Mouse (Mus musculus): ENCODE results near the gene Mthfs. TPM values are rescaled to one million over a fixed set of nuclear protein-coding genes. Genes with fewer than 3 reads are reported as not detected.
"Not testable (repeated sequence)": the region's sequence is repeated elsewhere in the genome, so short reads cannot be mapped to it uniquely, and the experiment has no call there.

The Mthfs gene
- total RNA-seq (2014; rRNA removed; ENCODE audit: low replicate concordance) (5.8 and 12.3 TPM in 2 replicates), polyA plus RNA-seq (2015; fragmentation: Nextera tagmentation; extraction: Ambion mirVana) (18.6 and 19.7 TPM in 2 replicates)

GRCm38 (mm10) chr9:89210353-89211064, at the start of gene Mthfs:
TSS of gene Mthfs (plus strand) at chr9:89210676.
- H3K9me3 ChIP-seq (replicated peaks; ENCODE audit: control insufficient read depth, low read length); H3K27me3 ChIP-seq (ENCODE audit: control insufficient read depth, insufficient read depth, low read length); H3K9ac ChIP-seq (replicated peaks; ENCODE audit: low read depth, low read length); H3K4me1 ChIP-seq (ENCODE audit: control insufficient read depth, insufficient read depth); H3K36me3 ChIP-seq (replicated peaks; ENCODE audit: control insufficient read depth, insufficient read depth, low read length): not testable (repeated sequence)
- TF ChIP-seq CTCF (IDR thresholded peaks at IDR 0.05; ENCODE audit: low read depth): peak; percentile 24; the same call in 1 of the 2 replicates
- Histone ChIP-seq H3K27ac (ENCODE audit: low read depth) (peak within 1 kb of the TSS; percentile 83), H3K4me3 (ENCODE audit: low read depth, low read length) (peak within 1 kb of the TSS; percentile 38), H3K4me2 (ENCODE audit: low read depth, low read length) (peak within 1 kb of the TSS; percentile 56)
- 22% methylated on average over 9 of the region's 12 CpGs for WGBS
- ATAC-seq (ENCODE audit: insufficient read depth, low read depth) (peak; percentile 53), DNase-seq (ENCODE audit: low spot score) (peak; percentile 6)

- not testable (repeated sequence) for H3K9me3 ChIP-seq (replicated peaks; ENCODE audit: control insufficient read depth, low read length); H3K4me2 ChIP-seq (ENCODE audit: low read depth, low read length); ATAC-seq (ENCODE audit: insufficient read depth, low read depth); H3K36me3 ChIP-seq (replicated peaks; ENCODE audit: control insufficient read depth, insufficient read depth, low read length); H3K9ac ChIP-seq (replicated peaks; ENCODE audit: low read depth, low read length); H3K4me1 ChIP-seq (ENCODE audit: control insufficient read depth, insufficient read depth); H3K27me3 ChIP-seq (ENCODE audit: control insufficient read depth, insufficient read depth, low read length); H3K27ac ChIP-seq (ENCODE audit: low read depth); DNase-seq (ENCODE audit: low spot score); H3K4me3 ChIP-seq (ENCODE audit: low read depth, low read length)
These were observed 37.9 kb upstream of the Mthfs start for GRCm38 (mm10) chr9:89172539-89172938.

GRCm38 (mm10) chr9:89178833-89179232, 31.6 kb upstream of the Mthfs start:
- not testable (repeated sequence) for H3K27me3 ChIP-seq (ENCODE audit: control insufficient read depth, insufficient read depth, low read length); H3K27ac ChIP-seq (ENCODE audit: low read depth); H3K36me3 ChIP-seq (replicated peaks; ENCODE audit: control insufficient read depth, insufficient read depth, low read length); H3K4me3 ChIP-seq (ENCODE audit: low read depth, low read length); ATAC-seq (ENCODE audit: insufficient read depth, low read depth); H3K4me1 ChIP-seq (ENCODE audit: control insufficient read depth, insufficient read depth); H3K4me2 ChIP-seq (ENCODE audit: low read depth, low read length); H3K9me3 ChIP-seq (replicated peaks; ENCODE audit: control insufficient read depth, low read length); DNase-seq (ENCODE audit: low spot score); H3K9ac ChIP-seq (replicated peaks; ENCODE audit: low read depth, low read length)
- peak; percentile 46 for TF ChIP-seq CTCF (IDR thresholded peaks at IDR 0.05; ENCODE audit: low read depth)
- WGBS: 33% methylated on average over 2 of the region's 3 CpGs

GRCm38 (mm10) chr9:89179469-89179868, 31.0 kb upstream of the Mthfs start:
- H3K27me3 ChIP-seq (ENCODE audit: control insufficient read depth, insufficient read depth, low read length); H3K4me2 ChIP-seq (ENCODE audit: low read depth, low read length); H3K4me3 ChIP-seq (ENCODE audit: low read depth, low read length); H3K9ac ChIP-seq (replicated peaks; ENCODE audit: low read depth, low read length); DNase-seq (ENCODE audit: low spot score); H3K4me1 ChIP-seq (ENCODE audit: control insufficient read depth, insufficient read depth); H3K36me3 ChIP-seq (replicated peaks; ENCODE audit: control insufficient read depth, insufficient read depth, low read length); H3K27ac ChIP-seq (ENCODE audit: low read depth); ATAC-seq (ENCODE audit: insufficient read depth, low read depth); H3K9me3 ChIP-seq (replicated peaks; ENCODE audit: control insufficient read depth, low read length): not testable (repeated sequence)
- 63% methylated on average over 2 of the region's 4 CpGs for WGBS

- not testable (repeated sequence) for H3K4me2 ChIP-seq (ENCODE audit: low read depth, low read length); ATAC-seq (ENCODE audit: insufficient read depth, low read depth)
- 67% methylated on average over 15 of the region's 15 CpGs for WGBS
These were observed 23.5 kb upstream of the Mthfs start for GRCm38 (mm10) chr9:89187006-89187405.

GRCm38 (mm10) chr9:89195483-89195882, 15.0 kb upstream of the Mthfs start:
- H3K36me3 ChIP-seq (replicated peaks; ENCODE audit: control insufficient read depth, insufficient read depth, low read length); H3K27me3 ChIP-seq (ENCODE audit: control insufficient read depth, insufficient read depth, low read length); H3K27ac ChIP-seq (ENCODE audit: low read depth); DNase-seq (ENCODE audit: low spot score); H3K9ac ChIP-seq (replicated peaks; ENCODE audit: low read depth, low read length); ATAC-seq (ENCODE audit: insufficient read depth, low read depth); H3K4me3 ChIP-seq (ENCODE audit: low read depth, low read length); H3K9me3 ChIP-seq (replicated peaks; ENCODE audit: control insufficient read depth, low read length); H3K4me2 ChIP-seq (ENCODE audit: low read depth, low read length); H3K4me1 ChIP-seq (ENCODE audit: control insufficient read depth, insufficient read depth): not testable (repeated sequence)

More at GRCm38 (mm10) chr9:89187006-89187405, 23.5 kb upstream of the Mthfs start:
- not testable (repeated sequence) for H3K27ac ChIP-seq (ENCODE audit: low read depth); H3K36me3 ChIP-seq (replicated peaks; ENCODE audit: control insufficient read depth, insufficient read depth, low read length); DNase-seq (ENCODE audit: low spot score); H3K4me3 ChIP-seq (ENCODE audit: low read depth, low read length); H3K9ac ChIP-seq (replicated peaks; ENCODE audit: low read depth, low read length); H3K4me1 ChIP-seq (ENCODE audit: control insufficient read depth, insufficient read depth); H3K27me3 ChIP-seq (ENCODE audit: control insufficient read depth, insufficient read depth, low read length); H3K9me3 ChIP-seq (replicated peaks; ENCODE audit: control insufficient read depth, low read length)

- H3K4me3 ChIP-seq (ENCODE audit: low read depth, low read length); DNase-seq (ENCODE audit: low spot score); ATAC-seq (ENCODE audit: insufficient read depth, low read depth); H3K27ac ChIP-seq (ENCODE audit: low read depth); H3K9me3 ChIP-seq (replicated peaks; ENCODE audit: control insufficient read depth, low read length); H3K4me1 ChIP-seq (ENCODE audit: control insufficient read depth, insufficient read depth); H3K9ac ChIP-seq (replicated peaks; ENCODE audit: low read depth, low read length); H3K27me3 ChIP-seq (ENCODE audit: control insufficient read depth, insufficient read depth, low read length); H3K36me3 ChIP-seq (replicated peaks; ENCODE audit: control insufficient read depth, insufficient read depth, low read length); H3K4me2 ChIP-seq (ENCODE audit: low read depth, low read length): not testable (repeated sequence)
- WGBS: no CpG with 5 or more reads among the region's 1 CpGs
These were observed 13.0 kb upstream of the Mthfs start for GRCm38 (mm10) chr9:89197509-89197908.

GRCm38 (mm10) chr9:89198349-89198748, 12.1 kb upstream of the Mthfs start:
- WGBS: 69% methylated on average over 3 of the region's 3 CpGs
- H3K27ac ChIP-seq (ENCODE audit: low read depth); H3K36me3 ChIP-seq (replicated peaks; ENCODE audit: control insufficient read depth, insufficient read depth, low read length); ATAC-seq (ENCODE audit: insufficient read depth, low read depth); H3K4me2 ChIP-seq (ENCODE audit: low read depth, low read length); H3K9ac ChIP-seq (replicated peaks; ENCODE audit: low read depth, low read length); H3K27me3 ChIP-seq (ENCODE audit: control insufficient read depth, insufficient read depth, low read length); H3K4me3 ChIP-seq (ENCODE audit: low read depth, low read length); H3K4me1 ChIP-seq (ENCODE audit: control insufficient read depth, insufficient read depth); H3K9me3 ChIP-seq (replicated peaks; ENCODE audit: control insufficient read depth, low read length); DNase-seq (ENCODE audit: low spot score): not testable (repeated sequence)
